Mouse (Mus musculus) left cerebral cortex, postnatal 10 days (tissue): ENCODE measurements at regions not wholly inside any gene's neighbourhood (a gene's known extent, or its start where the extent isn't known, plus 50 kb on each side); places are given as distances from the start of the nearest gene placed in this dataset.

ENCODE experiments used
- DNase-seq, 2 experiments: peaks; one replicate each; pipeline ENCODE4 v3.0.0; 2021 to 2022; ENCODE audit warnings: low spot score in 2 of 2, mixed read lengths in 1 of 2; ENCODE audit errors: extremely low spot score in 1 of 2
- intact Hi-C: fragments of 180-260 bp; cut with DNase I; formaldehyde crosslinking; loops from one replicate; pipeline ENCODE4 v1.15.1; 2025

DNA sequence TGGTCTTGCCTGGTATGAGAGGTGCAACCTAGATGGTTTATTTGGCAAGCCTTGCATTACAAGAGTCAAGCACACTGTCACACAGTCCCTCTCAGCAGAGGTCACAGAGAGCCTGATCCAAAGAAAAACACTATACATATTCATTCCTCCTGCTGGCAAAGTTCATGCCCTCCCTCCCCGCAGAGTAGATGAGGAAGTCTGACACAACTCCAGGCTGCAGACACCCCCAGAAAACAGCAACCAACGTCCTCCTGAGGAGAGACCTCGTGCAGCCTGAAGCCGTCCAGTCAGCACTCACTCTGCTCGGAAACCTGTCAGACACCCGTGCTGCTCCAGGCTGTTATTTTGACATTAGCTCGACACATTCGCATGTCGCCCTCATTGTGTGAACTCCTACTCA, 302.4 kb upstream of the G2e3 start:
- DNase-seq: no peak
- intact Hi-C loops: no loop called here

DNA sequence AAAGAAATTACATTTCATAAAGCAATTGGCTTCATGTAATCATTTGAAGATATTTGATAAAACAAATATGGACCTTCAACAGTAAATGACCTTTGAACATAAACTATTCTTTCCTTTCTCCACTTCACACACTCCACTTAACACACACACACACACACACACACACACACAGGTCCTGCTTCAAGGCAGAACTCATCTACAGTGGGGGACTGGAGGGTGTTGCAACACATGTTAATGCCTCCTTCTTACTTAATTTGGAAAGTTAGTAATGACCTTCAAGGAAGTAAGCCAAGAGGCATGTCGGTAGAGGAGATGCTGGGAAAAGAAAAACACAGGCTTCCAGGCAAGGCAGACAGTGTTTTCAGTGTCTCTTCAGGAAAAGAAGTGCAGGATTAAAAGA, 302.8 kb upstream of the G2e3 start:
- intact Hi-C loops: no loop called here
- DNase-seq: no peak

DNA sequence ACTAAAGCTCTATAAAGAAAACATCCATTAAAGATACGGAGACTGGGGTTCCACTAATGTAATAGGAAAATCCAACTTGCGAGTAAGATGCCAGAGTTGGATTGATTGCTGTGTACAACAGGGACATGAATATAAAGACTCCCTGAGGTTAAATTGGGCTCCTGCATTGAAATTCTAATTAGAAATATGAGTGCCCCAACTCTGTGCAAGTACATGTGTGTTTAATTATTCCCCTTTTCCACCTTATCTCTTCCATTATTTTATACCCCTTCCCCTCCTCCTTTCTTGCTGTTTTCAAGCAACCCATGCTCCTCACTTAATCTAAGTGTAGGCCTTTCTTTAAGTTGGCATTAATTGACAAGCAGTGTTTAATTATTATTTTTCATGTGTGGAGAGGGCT, 315.7 kb upstream of the G2e3 start:
- no peak for DNase-seq
- intact Hi-C loops: no loop called here

DNA sequence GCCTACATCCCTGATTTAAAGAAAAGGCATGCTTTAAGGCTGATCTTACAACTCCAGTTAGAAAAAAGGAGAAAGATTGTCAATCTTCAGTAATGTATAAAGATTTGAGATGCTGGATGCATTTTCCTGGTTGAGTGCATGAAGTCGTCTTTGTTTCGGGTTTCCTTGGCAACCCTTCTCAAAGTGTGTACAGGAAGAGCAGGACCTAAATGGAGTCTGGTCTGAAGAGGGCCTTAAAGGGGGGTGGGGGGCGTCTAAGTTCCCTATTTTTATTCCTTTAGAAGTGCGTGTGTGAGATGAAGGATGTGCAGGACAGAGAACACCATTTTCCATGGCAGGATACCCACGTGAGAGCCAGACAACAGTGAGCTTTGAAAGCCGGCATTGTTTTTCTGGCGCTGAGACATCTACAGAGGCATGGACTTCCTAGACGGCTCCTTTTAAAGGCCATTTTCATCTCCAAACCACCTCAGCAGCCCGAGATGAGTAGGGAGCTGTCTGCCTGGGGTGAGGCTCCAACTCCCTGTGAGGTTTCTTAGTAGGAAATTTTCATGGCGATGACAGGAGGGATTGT, 319.2 kb upstream of the G2e3 start:
- intact Hi-C loops: no loop called here
- no peak for DNase-seq

DNA sequence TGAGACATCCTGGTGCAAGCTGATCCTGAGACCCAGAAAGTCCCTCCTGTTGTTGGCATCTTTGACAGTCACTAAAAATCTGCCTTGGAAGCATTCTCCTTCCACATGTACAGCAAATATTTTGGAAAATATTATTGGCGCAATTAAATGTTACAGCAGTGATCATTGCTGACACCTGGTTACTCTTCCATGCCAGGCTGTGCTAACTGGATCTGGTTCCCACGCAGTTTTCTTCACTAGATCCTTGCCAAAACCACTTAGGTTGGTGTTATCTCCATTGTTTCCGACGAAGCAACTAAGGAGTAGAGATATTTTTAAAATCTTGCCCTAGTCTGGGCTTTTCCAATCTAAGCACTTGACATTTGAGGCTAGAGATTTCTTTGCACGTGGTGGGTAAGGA, 321.8 kb upstream of the G2e3 start:
- intact Hi-C loops: no loop called here
- DNase-seq: no peak

DNA sequence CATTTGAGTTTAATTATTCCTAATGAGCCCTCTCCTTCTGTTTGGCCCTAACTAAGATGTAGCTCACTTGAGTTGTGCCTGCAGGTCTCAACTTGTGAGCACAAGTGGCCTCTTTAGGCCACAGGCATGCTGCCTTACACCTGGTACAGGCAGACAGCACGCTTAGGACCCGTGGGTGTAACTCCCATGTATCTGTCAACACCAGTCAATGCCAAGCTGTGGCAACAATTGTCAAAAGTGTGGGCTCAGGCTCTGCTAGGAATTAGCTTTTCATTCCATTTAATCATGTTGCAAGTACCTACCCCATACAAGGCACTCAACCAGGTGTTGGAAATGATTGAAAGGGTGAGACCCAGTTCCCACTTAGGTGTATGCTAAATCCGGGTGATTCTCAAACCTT, 322.3 kb upstream of the G2e3 start:
- intact Hi-C loops: no loop called here
- no peak for DNase-seq

DNA sequence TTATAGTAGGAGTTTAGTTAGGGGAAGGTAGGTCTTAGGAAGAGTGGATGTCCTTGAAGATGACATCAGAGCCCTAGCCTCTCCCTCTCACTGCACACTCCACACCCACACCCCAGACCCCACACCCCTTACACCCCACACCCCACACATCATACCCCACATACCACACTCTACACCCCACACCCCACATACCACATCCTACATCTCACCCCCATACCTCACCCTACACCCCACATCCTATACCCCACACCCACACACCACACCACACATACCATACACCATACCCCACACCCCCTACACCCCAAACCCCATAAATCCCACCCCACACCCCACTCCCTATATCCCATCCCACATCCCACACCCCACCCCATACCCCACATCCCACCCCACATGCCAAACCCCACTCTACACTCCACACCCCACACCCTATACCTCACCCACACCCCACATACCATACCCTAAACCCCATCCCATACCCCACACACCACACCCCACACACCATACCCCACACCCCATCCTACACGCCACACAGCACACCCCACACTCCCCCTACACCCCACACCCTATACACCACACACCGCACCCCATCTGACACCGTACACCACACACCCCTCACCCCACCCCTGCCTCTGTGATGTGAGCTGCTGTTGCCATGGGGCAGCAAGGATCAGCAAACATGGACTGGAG, 323.7 kb upstream of the G2e3 start:
- intact Hi-C loops: no loop called here
- DNase-seq: no peak

DNA sequence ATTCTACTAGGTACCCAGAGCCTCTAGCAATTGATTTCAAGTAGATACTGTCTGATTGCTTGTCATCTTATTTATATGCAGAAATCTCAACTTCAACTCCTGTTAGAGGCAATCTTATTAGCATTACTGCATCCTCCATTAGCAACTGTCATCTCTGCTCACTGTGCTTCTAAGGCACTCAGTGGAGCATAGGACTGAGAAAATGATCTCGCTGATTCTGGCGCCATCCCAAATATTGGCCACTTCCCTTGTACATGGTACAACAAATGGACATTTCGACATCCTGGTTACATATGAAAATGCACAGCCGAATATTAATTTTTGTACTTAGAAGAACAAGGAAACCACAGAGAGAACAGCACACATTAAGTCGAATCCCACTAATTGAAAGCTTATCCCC, 329.7 kb upstream of the G2e3 start:
- intact Hi-C loops: no loop called here
- no peak for DNase-seq

DNA sequence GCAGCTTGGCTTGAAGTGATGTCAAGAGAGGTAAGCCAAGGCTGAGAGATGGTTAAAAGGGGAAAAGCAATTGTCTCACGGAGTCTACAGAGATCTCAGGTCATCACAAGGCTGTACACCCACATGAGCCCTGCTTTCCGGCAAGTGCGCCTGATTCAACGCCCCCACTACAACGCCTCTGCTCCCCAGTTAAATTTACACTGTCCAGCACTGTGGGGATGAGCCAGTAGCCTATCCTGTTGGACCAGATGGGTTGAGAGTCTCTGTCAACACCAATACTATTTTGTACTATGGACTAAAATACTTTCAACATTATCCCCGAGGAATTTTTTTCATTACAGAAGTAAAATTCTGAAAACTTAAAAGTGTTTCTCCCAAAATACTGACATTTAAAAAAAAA, 331.8 kb upstream of the G2e3 start:
- DNase-seq: no peak

DNA sequence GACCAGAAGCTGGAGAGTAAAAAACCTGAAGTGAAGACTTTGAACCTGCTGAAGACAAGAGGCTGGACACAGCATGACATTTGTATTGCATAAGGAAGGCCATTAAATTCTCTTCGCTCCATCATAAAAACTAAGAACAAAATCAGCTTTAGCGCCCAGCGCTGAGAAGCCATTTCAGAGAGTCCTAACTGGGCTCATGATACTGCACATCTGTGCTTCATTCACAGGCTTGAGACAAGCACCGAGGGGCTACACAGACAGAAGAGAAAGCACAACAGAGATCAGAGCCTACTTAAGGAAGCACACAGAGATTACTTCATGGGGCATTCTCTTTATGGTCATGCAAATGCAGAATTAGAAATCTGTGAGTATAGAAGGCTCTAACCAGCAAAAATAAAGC, 338.2 kb upstream of the G2e3 start:
- intact Hi-C loops: no loop called here
- DNase-seq: no peak

More for the DNA sequence above, 331.8 kb upstream of the G2e3 start:
- intact Hi-C loops: no loop called here

DNA sequence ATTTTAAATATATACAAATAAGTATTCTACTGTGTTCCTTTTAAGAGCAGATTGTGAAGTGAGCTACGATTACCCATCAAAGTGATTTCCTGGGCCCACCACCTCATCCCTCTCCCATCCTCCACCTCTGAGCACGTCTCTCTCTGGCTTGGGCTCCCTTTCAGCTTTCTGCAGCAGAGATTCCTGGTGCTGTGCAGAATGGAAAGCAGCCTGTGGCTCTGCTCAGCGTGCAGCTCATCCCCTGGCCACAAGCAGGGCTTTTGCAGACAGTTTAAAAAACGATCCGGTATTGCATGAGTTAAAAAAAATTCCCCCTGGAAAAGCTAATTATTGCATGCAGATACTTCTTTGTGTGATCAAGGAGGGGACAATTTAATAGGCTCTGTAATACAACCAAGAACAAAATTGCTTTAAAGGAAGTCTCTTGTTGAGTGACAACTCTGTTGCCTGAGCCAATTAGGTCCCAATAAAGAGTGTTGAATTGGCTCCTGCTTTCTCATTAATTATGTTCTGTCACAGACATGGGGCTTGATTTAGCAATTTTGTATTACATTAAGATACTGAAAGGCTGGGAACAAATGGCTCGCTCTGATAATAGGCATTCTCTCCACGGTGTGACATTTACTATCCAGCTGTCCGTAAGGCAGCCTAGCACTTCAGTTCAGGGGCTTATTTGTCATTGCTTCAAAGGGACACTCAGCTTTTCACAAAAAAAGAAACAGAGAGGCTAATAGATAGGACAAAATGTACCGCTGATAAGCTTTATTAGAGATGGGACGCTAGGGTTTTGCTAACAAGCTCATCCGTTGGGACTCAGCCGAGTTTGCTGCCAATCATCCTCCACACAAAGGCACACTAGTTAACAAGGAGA, 345.9 kb upstream of the G2e3 start:
- peak; percentile 24 to 46 for DNase-seq
- intact Hi-C loops: no loop called here

DNA sequence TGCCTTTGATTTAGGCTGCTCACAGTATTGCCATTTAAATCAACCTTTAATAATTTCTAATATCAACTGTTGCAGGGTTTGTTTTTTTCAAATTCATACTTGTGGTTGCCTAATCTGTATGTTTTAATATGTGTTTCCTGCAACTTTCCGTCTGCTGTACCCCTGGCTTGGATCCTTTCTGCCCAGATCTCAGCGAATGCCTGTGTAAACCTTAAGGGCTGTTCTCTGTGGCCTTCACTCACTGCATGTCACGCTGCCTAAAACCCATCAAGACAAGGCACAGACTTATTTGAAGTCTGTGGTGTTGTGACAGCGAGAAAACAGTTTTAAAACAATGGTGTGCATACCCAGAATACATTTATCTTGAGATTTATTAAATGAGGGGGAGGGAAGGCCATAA, 346.8 kb upstream of the G2e3 start:
- DNase-seq: no peak
- intact Hi-C loops: no loop called here

DNA sequence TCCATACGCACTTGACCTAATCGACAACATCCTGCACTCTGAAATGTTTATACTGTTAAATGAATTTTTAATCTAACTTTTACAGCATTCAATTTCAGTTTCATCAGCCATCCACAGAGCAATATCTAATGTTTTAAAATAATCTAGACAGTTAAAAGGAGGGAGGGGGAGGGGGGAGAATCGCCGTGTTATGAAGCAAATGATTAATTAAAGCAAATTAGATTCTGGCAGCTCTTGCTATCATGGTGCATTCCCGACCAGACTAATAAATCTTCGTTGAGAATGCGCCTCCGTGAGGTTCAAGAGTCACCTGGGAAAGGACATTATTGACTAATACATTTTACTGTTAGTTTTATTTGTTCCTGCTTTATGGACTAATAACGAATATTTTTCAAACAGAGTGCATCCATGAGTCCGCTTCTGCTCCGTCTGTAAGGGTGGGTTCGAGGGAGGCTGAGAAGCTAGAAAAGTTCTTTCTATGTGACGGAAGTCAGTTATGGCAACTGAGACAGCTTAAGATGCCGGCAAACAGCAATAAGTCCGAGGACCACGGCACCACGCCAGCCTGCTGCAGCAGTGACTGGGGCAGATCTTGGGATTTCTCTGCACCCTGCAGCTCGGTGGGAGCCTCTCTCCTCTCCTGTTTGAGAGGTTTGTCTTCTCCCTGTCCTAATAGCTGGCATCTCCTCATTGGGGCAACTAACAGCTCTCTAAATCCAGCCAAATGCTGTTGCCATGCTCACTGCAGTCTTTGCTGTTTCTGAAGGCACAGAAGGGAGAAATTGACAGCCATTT, 347.4 kb upstream of the G2e3 start:
- peak; percentile 16 to 39 for DNase-seq
- intact Hi-C loops: no loop called here

DNA sequence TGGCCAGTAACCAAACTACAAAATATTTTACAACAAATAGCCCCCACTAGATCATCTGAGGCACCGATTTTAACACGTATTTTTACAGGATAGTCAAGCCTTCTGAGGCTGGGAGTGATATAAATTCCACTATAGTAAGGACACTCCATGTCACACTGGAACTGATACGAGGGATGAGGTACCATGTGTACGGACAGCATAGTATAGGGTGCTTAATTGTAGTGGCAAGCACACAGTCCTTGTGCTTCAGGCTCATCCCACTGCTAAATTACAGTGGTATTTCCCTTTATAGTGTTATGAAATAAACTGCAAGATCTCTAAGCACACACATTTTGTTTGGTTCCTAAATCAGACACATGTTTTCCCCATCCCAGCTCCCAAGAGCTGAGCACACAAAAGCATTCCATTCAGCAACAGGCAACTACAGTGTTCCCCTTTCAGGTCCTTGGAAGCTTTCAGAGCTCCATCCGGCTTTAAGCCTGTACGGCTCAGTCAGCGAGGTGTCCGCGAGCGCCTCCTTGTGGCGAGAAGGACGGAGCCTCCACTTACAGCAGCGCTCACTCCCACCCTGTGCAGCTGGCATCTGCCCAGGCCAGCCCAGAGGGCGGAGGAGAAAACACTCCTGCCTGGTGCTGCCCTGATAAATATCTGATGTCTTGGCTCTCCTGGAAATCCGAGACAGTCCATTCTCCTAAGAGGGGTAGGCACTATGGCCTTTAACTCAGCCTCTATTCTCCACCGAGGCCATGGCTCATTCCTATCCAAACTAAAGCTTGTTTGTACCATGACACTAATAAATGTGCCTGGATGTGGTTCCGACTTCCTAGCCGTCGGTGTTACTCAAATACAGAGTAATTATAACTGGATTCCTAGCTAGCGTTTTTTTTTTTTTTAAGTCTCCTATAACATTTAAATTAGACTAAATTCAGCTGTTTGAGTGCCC, 348.3 kb upstream of the G2e3 start:
- intact Hi-C loops: loop anchor here (5.0 kb wide), 2 partner anchors 188 to 1627 kb away; no protein-coding TSS in a partner anchor

DNA sequence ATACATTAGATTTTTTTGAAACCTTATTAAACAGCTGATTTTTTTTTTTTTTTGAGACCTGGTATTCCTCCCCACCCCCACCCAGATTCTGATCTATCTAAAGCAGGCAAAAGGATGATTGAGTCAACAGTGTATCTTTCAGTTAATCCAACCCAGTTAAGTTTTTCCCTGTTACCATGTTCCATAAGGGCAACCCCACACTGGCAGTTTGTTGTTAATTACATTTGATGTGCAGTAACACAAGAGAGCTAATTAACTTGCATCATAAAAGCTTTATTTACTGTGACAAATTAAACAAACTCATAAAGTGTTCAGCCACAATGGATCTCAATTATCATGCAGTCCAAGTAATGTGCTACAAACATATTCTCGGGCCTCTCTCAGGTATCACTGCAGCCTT, 346.8 kb upstream of the Prkd1 start:
- DNase-seq: no peak
- intact Hi-C loops: loop anchor here (5.0 kb wide), 2 partner anchors 192 to 1623 kb away; no protein-coding TSS in a partner anchor

More for the DNA sequence above, 348.3 kb upstream of the G2e3 start:
- DNase-seq: peak; percentile 85 to 91

DNA sequence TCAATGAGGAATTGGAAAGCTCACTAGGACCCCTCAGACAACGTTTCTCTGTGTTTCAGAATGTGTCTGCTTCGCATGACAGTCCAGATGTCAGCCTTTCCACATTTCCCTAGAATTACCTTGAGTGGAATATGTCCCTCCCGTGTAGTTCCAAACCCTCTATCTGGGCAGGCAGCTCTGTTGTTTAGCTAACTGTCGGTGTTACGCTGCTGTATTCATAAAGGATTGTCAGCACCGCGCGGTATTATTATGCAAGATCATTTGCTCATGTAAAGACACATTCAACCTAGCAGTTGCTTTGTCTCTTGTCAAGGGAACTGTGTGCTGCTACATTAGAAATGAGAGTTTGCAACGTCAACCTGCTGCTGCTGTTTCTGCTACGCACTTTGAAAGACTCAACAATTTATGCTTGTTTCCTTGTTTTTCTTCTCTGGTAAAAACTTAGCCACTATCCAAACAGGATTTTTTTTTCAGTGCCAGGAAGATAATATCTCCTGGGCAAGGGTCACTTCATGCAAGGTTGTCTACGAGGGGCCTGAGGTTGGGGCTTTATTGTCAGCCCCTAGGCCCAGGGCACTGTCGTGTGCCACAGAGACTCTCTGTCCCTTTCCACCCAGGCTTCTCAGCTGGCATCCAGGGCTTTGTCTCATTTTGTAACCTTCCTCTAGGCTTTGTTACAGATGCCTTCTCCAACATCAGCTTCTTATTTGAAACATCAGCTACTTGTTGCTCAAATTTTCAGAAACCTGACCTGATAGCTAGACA, 340.8 kb upstream of the Prkd1 start:
- intact Hi-C loops: no loop called here

DNA sequence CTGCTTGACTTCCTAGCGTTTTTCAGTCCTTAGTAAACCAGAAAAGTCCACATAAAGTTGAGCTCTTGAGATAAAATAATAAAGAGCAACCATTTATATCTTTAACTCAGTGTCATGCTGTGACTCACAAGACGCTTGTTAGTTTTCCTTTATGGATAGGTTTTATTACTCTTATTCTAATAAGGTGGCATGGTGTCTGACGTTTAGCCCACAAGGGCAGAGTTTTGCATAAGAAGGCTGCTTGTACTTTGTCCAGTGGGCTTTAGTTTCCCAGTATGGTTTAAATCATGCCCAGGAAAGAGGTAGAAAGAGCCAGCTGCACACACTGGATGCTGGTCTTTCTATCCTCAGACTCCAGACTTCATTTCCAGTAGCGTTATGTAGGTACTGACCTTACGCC, 332.4 kb upstream of the Prkd1 start:
- no peak for DNase-seq
- intact Hi-C loops: no loop called here

More for the DNA sequence above, 340.8 kb upstream of the Prkd1 start:
- DNase-seq: no peak
